In genomic region chr10:122829801-122830217, GRCm38 (mm10) we compare ENCODE assay signal across 11 mouse cellular contexts.
DNase-seq lines count a peak whose midpoint lies in the region; ATAC-seq lines count a peak whose summit lies in the region.
"Had no signal": no experiment of that assay in that cellular context is flagged by ENCODE, and none has a peak within 500 bp of the region (broad histone marks: within the 10 kb centered on the region; RNA-seq: fewer than 3 reads in every experiment).

No protein-coding gene starts in this region.

- no peak; the same call in 1 of the 2 replicates for ATAC-seq in kidney, embryonic 15.5 days (replicated peaks; ENCODE audit: low FRiP score)
- no peak for ATAC-seq in embryonic facial prominence, embryonic 13.5 days (ENCODE audit: insufficient number of reproducible peaks, insufficient read depth, low FRiP score, low TSS enrichment, low read depth)
- peak; percentile 70 for ATAC-seq in heart, embryonic 16.5 days (replicated peaks; ENCODE audit: extremely low read depth, insufficient read depth, low FRiP score)
- ATAC-seq: hindbrain, embryonic 16.5 days had no signal

- DNase-seq in kidney, adult 8-10 months: no peak
- peak; percentile 34 for DNase-seq in NIH3T3 (ENCODE audit: low read depth)
- no peak for DNase-seq in adrenal gland, postnatal 25 days
- DNase-seq in hindbrain, embryonic 10.5 days (ENCODE audit: low spot score): no peak
- DNase-seq: gastrocnemius, postnatal 14 days had no signal

- H3K36me3 ChIP-seq in kidney, embryonic 15.5 days: 0 out of 2 replicates have a peak, but pooled peaks cover 3% of the 10 kb centered on the region
- H3K36me3 ChIP-seq in embryonic facial prominence, embryonic 13.5 days: no peaks in the 10 kb centered on the region
- H3K36me3 ChIP-seq in heart, embryonic 16.5 days (ENCODE audit: control insufficient read depth, insufficient read depth): no peaks in the 10 kb centered on the region
- H3K36me3 ChIP-seq in hindbrain, embryonic 10.5 days: no peaks in the 10 kb centered on the region
- H3K36me3 ChIP-seq: midbrain, embryonic 12.5 days had no signal

- H3K4me2 ChIP-seq in kidney, embryonic 15.5 days: no peak overlapping the region
- no peak overlapping the region for H3K4me2 ChIP-seq in embryonic facial prominence, embryonic 13.5 days
- H3K4me2 ChIP-seq in heart, embryonic 16.5 days (ENCODE audit: low read depth, low read length): peak overlapping the region; percentile 32
- H3K4me2 ChIP-seq: midbrain, embryonic 12.5 days had no signal

- 0 out of 2 replicates have a peak overlapping the region, but pooled peaks have one; percentile 13 for H3K27ac ChIP-seq in kidney, embryonic 15.5 days
- peak overlapping the region; percentile 51 for H3K27ac ChIP-seq in embryonic facial prominence, embryonic 13.5 days
- H3K27ac ChIP-seq in heart, embryonic 16.5 days (ENCODE audit: low read length): peak overlapping the region; percentile 70
- H3K27ac ChIP-seq in hindbrain, embryonic 10.5 days: no peak overlapping the region
- H3K27ac ChIP-seq: liver, embryonic 14.5 days; midbrain, embryonic 12.5 days had no signal

- WGBS in kidney, embryonic 15.5 days: 55% methylated on average over 3 of the region's 3 CpGs
- WGBS in embryonic facial prominence, embryonic 13.5 days: 27% methylated on average over 3 of the region's 3 CpGs
- WGBS in heart, embryonic 16.5 days: 13% methylated on average over 3 of the region's 3 CpGs
- WGBS in hindbrain, embryonic 10.5 days: 75% methylated on average over 3 of the region's 3 CpGs

- no peak overlapping the region for H3K4me3 ChIP-seq in kidney, embryonic 15.5 days (replicated peaks)
- no peak overlapping the region for H3K4me3 ChIP-seq in embryonic facial prominence, embryonic 13.5 days
- no peak overlapping the region for H3K4me3 ChIP-seq in heart, embryonic 16.5 days (ENCODE audit: low read length)
- no peak overlapping the region for H3K4me3 ChIP-seq in hindbrain, embryonic 10.5 days
- H3K4me3 ChIP-seq: midbrain, embryonic 12.5 days had no signal

- H3K4me1 ChIP-seq in kidney, embryonic 15.5 days: peaks cover 15% of the 10 kb centered on the region; the same call in 1 of the 2 replicates
- peaks cover 22% of the 10 kb centered on the region for H3K4me1 ChIP-seq in embryonic facial prominence, embryonic 13.5 days
- peaks cover 23% of the 10 kb centered on the region for H3K4me1 ChIP-seq in heart, embryonic 16.5 days (ENCODE audit: control insufficient read depth, insufficient read depth, low read length)
- H3K4me1 ChIP-seq in hindbrain, embryonic 10.5 days (replicated peaks): peaks cover 9% of the 10 kb centered on the region
- H3K4me1 ChIP-seq: midbrain, embryonic 12.5 days had no signal

- H3K9me3 ChIP-seq in kidney, embryonic 15.5 days (replicated peaks): 0 out of 2 replicates have a peak, but pooled peaks cover 4% of the 10 kb centered on the region
- H3K9me3 ChIP-seq in embryonic facial prominence, embryonic 13.5 days: no peaks in the 10 kb centered on the region
- no peaks in the 10 kb centered on the region for H3K9me3 ChIP-seq in heart, embryonic 16.5 days (replicated peaks; ENCODE audit: control insufficient read depth, low read length)
- no peaks in the 10 kb centered on the region for H3K9me3 ChIP-seq in hindbrain, embryonic 10.5 days
- H3K9me3 ChIP-seq: midbrain, embryonic 12.5 days had no signal

- no peaks in the 10 kb centered on the region for H3K27me3 ChIP-seq in kidney, embryonic 15.5 days
- no peaks in the 10 kb centered on the region for H3K27me3 ChIP-seq in embryonic facial prominence, embryonic 13.5 days
- H3K27me3 ChIP-seq in heart, embryonic 16.5 days (ENCODE audit: control insufficient read depth, insufficient read depth, low read length): no peaks in the 10 kb centered on the region
- H3K27me3 ChIP-seq in hindbrain, embryonic 10.5 days (ENCODE audit: insufficient read depth, poor library complexity, severe bottlenecking): no peaks in the 10 kb centered on the region
- H3K27me3 ChIP-seq: midbrain, embryonic 12.5 days had no signal

- H3K9ac ChIP-seq in kidney, embryonic 15.5 days: no peak overlapping the region
- no peak overlapping the region for H3K9ac ChIP-seq in embryonic facial prominence, embryonic 13.5 days
- no peak overlapping the region for H3K9ac ChIP-seq in heart, embryonic 16.5 days (ENCODE audit: low read length)
- H3K9ac ChIP-seq: liver, embryonic 14.5 days; midbrain, embryonic 12.5 days had no signal
